Mouse (Mus musculus): Measurements from ENCODE around the gene Vmn1r195. TPM values are rescaled to one million over a fixed set of nuclear protein-coding genes. Genes with fewer than 3 reads are reported as not detected.
A peak's percentile ranks its signal among the peaks of the same experiment; 100 is the strongest.
"Not testable (repeated sequence)": the region's sequence is repeated elsewhere in the genome, so short reads cannot be mapped to it uniquely, and the experiment has no call there.

The Vmn1r195 gene
- not detected in 2 replicates for polyA plus RNA-seq (2015; fragmentation: Nextera tagmentation; extraction: Ambion mirVana)

DNA sequence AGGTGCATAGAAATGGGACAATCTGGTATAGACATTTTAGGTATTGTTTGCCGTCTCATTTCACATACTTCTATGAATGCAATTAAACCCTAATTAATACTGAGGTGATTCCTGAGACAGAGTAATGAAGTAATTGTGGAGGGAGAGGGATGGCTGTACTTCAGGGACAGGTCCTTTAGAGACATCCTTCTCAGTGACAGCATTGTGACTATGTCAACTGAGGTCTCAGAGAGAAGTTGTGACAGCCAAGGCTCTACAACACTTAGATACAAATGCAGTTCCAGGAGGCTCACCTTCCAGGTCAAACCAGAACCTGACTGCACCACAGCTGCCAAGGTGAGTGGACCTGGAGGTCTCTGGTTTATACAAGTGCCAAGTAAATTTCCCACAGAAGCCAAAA is at the start of gene Vmn1r195:
Gene Vmn1r195 (plus strand): TSS at position 301 of the 400 bp plus-strand sequence.
- H3K27me3 ChIP-seq; H3K27ac ChIP-seq; H3K36me3 ChIP-seq; H3K4me2 ChIP-seq (replicated peaks); H3K4me1 ChIP-seq (replicated peaks); ATAC-seq; H3K9me3 ChIP-seq; H3K4me3 ChIP-seq (replicated peaks); H3K9ac ChIP-seq (replicated peaks): not testable (repeated sequence)
- 93% methylated on average over 1 of the region's 1 CpGs for WGBS

DNA sequence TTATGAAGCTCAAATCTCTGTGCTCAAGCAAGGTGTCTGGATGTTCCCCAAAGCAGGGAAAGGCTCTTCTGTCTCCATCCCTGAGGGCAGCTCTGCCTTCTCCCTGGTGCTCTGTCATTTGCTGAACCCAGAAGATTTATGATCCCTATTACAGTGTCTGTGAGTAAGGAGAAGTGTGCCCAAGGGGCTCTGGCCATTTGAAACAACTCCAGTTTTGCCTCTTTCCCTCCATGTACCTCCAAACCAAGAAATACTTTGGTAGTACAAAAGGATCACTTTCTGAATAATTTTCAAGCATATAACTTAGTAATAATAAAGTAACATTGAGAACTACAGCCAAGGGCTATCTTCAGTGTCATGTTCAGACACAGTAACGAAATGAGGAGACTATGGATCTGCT is 47.3 kb upstream of the Vmn1r195 start, which contains the start of gene Vmn1r193:
Gene Vmn1r193 (minus strand): TSS at position 101 of the 400 bp plus-strand sequence.
- not testable (repeated sequence) for H3K27me3 ChIP-seq; H3K4me3 ChIP-seq (replicated peaks); H3K4me1 ChIP-seq (replicated peaks); H3K9me3 ChIP-seq; H3K27ac ChIP-seq; H3K4me2 ChIP-seq (replicated peaks); H3K9ac ChIP-seq (replicated peaks); H3K36me3 ChIP-seq; ATAC-seq
- 85% methylated on average over 1 of the region's 1 CpGs for WGBS

DNA sequence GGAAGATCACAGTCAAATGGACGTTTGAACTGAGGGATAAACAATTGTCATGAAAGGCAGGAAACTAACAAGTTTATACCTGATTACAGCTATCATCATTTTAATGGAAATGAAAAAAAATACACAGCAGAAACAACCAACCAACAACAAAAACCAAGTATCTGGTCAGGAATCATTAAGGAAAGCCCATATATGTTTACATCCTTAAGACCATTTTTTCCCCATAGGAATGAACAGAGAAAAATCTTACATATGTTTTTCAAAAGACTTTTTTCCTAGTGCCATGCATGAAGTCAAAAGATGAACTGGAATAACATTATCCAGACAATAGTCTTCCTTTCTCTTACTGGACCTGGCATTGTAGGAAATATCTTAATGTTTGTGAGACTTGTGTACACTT is 26.4 kb upstream of the Vmn1r195 start, which contains the start of gene Vmn1r194:
Gene Vmn1r194 (plus strand): TSS at position 301 of the 400 bp plus-strand sequence.
- H3K36me3 ChIP-seq, result no peaks in the 10 kb centered on the region
- H3K27ac ChIP-seq, result no peak within 1 kb of the TSS
- 67% methylated on average over 1 of the region's 1 CpGs for WGBS
- no peaks in the 10 kb centered on the region for H3K4me1 ChIP-seq (replicated peaks)
- H3K4me2 ChIP-seq (replicated peaks), result no peak within 1 kb of the TSS
- H3K9ac ChIP-seq (replicated peaks), result no peak within 1 kb of the TSS
- H3K9me3 ChIP-seq, result no peaks in the 10 kb centered on the region
- no peak within 1 kb of the TSS for H3K4me3 ChIP-seq (replicated peaks)
- H3K27me3 ChIP-seq, result no peaks in the 10 kb centered on the region
- ATAC-seq, result no peak

DNA sequence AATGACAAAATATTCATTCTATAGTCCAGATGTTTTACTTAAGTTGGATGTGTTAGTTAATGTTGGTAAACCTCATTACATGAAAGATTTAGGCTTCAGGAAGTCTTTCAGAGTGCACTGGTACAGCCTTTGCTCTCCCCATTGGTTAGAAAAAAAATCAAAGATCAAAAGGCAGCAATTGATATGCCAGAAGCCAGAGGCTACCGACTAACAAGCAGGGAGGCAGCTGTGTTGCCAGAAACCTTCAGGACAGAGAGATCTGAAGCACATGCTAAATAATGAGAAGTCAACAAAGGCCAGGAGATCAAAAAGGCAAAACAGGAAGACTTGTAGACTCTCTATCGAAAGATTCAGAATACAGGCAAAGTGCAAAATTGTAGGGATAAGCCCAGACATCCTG is 1.4 kb downstream of the Vmn1r195 start:
- 26% methylated on average over 2 of the region's 2 CpGs for whole genome bisulfite sequencing
- H3K27ac ChIP-seq, result no peak overlapping the region
- H3K27me3 ChIP-seq, result no peaks in the 10 kb centered on the region
- H3K4me1 ChIP-seq (replicated peaks), result peaks cover 8% of the 10 kb centered on the region; the same call in 1 of the 2 replicates
- H3K4me3 ChIP-seq (replicated peaks), result no peak overlapping the region
- H3K4me2 ChIP-seq (replicated peaks), result no peak overlapping the region
- H3K9ac ChIP-seq (replicated peaks), result no peak overlapping the region
- ATAC-seq, result peak; percentile 85
- H3K36me3 ChIP-seq, result no peaks in the 10 kb centered on the region
- H3K9me3 ChIP-seq, result no peaks in the 10 kb centered on the region

DNA sequence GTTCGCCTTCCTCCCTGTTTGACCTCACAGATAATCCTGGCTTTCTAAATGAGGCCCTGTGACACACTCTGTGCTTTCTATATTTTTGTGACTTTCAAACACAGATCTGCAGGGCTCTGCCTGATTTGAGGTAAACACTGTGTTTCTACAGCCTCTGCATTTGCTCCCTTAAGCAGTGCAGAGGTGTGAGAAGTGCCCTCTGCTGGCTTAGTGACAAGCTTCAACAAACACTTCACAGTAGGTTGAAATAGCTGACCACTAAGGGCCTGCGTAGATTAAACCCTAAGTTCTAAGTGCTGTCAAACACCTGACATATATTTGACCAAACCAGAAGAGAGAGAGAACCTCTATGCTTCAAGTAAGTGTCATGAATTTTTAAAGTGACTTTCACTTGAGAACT is 14.3 kb downstream of the Vmn1r195 start:
- no peak overlapping the region for H3K4me2 ChIP-seq (replicated peaks)
- no peaks in the 10 kb centered on the region for H3K4me1 ChIP-seq (replicated peaks)
- H3K9me3 ChIP-seq, result no peaks in the 10 kb centered on the region
- H3K27ac ChIP-seq, result no peak overlapping the region
- H3K27me3 ChIP-seq, result no peaks in the 10 kb centered on the region
- no peaks in the 10 kb centered on the region for H3K36me3 ChIP-seq
- H3K4me3 ChIP-seq (replicated peaks), result no peak overlapping the region
- WGBS, result 75% methylated on average over 2 of the region's 2 CpGs
- no peak for ATAC-seq
- H3K9ac ChIP-seq (replicated peaks), result no peak overlapping the region

DNA sequence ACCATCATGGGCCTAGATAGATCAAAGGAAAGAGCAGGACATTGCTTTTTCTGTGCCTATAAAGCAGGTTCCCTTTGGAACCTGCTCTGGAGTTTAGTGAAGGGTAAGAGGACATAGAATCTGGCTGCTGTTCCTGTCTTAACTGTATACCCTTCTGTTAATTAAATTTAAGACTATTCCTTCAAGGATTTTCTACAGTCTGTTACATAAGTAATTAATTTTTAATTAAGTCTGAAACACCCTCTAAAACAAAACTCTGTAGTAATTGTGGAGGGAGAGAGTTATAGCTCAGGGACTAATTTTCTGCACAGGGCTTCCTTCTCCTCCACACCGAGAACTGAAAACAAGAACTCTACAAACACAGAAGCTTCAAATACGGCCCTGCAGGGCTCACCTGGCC is 19.3 kb downstream of the Vmn1r195 start, which contains the start of gene Vmn1r196:
Gene Vmn1r196 (plus strand): TSS at position 301 of the 400 bp plus-strand sequence.
- Histone ChIP-seq H3K4me3 (replicated peaks) (no peak within 1 kb of the TSS), H3K27me3 (no peaks in the 10 kb centered on the region), H3K36me3 (no peaks in the 10 kb centered on the region), H3K27ac (no peak within 1 kb of the TSS), H3K4me1 (replicated peaks) (no peaks in the 10 kb centered on the region), H3K4me2 (replicated peaks) (no peak within 1 kb of the TSS), H3K9ac (replicated peaks) (no peak within 1 kb of the TSS), H3K9me3 (no peaks in the 10 kb centered on the region)
- 71% methylated on average over 2 of the region's 2 CpGs for WGBS
- no peak for ATAC-seq

DNA sequence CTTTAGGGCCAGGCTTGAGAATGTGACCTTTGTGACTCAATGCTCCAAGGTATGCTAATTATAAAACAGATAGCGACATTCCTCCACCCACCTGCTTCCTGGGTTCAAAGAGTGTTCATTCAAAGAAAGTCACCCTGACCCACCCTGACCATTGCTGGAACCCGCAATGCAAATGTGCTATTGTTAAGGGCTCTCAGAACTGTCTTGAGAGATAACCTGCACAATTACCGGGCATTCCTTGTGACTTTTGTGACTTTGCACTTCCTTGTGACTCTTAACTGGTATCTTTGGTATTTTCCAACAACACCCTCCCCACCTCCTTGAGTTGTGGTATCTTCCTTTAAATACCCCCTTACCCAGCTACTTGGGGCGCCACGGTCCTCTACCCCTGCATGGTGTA is 37.8 kb downstream of the Vmn1r195 start:
- not testable (repeated sequence) for H3K27ac ChIP-seq; H3K4me2 ChIP-seq (replicated peaks); H3K27me3 ChIP-seq; H3K9ac ChIP-seq (replicated peaks); H3K4me1 ChIP-seq (replicated peaks); H3K9me3 ChIP-seq; H3K4me3 ChIP-seq (replicated peaks); H3K36me3 ChIP-seq; ATAC-seq
- 95% methylated on average over 5 of the region's 5 CpGs for WGBS

DNA sequence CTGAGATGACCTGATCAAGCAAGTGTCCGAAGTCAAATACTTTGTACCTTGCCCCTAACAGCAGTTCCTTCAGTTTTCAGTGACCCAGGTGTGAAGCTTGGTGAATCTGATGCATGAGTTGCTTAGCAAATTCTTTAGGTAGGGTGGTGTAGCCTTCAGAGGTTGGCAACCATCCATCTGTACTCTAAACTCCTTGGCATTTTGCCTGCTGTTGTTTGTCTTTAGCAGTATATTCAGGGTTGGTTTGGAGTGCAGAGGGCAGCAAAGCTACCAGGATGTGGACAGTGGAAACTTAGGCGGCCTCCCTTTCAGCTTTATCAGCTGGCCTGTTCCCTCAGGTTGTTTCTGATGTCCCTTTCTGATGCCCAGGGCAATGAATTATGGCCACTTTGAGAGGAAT is 45.0 kb downstream of the Vmn1r195 start:
- Histone ChIP-seq H3K4me2 (replicated peaks) (no peak overlapping the region), H3K9ac (replicated peaks) (no peak overlapping the region), H3K4me1 (replicated peaks) (no peaks in the 10 kb centered on the region), H3K36me3 (no peaks in the 10 kb centered on the region), H3K9me3 (no peaks in the 10 kb centered on the region), H3K27me3 (no peaks in the 10 kb centered on the region), H3K27ac (no peak overlapping the region), H3K4me3 (replicated peaks) (no peak overlapping the region)
- WGBS, result 82% methylated on average over 2 of the region's 2 CpGs
- ATAC-seq, result no peak

DNA sequence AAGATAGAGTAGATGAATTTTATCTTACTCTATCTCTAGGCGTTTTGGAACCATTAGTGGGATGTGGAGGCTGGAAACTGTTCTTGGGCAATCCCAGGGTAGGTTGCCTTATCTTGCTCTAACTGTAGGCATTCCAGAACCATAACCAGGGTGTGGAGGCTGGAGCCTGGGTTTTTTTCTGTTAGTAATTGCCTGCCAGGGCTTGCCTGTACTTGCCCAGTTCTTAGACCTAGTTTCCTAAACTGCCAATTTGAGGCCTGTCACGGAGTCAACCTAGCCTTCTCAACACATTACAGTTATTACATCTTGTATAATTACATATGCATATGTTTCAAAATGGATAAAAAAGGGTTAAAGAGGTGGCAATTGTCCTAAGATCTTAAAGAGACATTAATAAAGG is 47.0 kb downstream of the Vmn1r195 start:
- no peak overlapping the region for H3K4me3 ChIP-seq (replicated peaks)
- ATAC-seq, result no peak
- no peak overlapping the region for H3K27ac ChIP-seq
- WGBS, result 80% methylated on average over 2 of the region's 2 CpGs
- no peaks in the 10 kb centered on the region for H3K27me3 ChIP-seq
- no peak overlapping the region for H3K9ac ChIP-seq (replicated peaks)
- no peaks in the 10 kb centered on the region for H3K9me3 ChIP-seq
- no peaks in the 10 kb centered on the region for H3K4me1 ChIP-seq (replicated peaks)
- no peak overlapping the region for H3K4me2 ChIP-seq (replicated peaks)
- no peaks in the 10 kb centered on the region for H3K36me3 ChIP-seq

DNA sequence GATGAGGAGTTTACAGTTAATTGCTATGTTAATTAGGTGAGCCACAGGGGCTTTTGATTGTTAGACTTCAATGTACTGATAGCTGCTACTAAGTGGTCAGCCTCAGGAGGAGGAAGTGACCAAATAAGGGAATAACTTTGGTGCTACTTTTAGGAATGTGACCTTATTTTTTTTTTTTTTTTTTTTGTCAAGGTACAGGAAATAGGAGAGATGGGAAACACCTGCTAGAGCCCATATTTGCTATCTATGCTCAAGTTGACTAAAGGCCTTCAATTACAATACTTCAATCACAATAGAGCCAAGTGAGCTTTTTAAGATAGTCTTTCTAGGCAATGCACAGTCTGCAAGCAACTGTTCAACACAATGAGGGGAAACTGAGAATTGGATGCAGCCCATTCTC is 49.8 kb downstream of the Vmn1r195 start:
- H3K9ac ChIP-seq (replicated peaks), result no peak overlapping the region
- no peak for ATAC-seq
- no peaks in the 10 kb centered on the region for H3K9me3 ChIP-seq
- no peak overlapping the region for H3K27ac ChIP-seq
- H3K4me2 ChIP-seq (replicated peaks), result no peak overlapping the region
- H3K4me3 ChIP-seq (replicated peaks), result no peak overlapping the region
- no peaks in the 10 kb centered on the region for H3K27me3 ChIP-seq
- no peaks in the 10 kb centered on the region for H3K36me3 ChIP-seq
- no peaks in the 10 kb centered on the region for H3K4me1 ChIP-seq (replicated peaks)

DNA sequence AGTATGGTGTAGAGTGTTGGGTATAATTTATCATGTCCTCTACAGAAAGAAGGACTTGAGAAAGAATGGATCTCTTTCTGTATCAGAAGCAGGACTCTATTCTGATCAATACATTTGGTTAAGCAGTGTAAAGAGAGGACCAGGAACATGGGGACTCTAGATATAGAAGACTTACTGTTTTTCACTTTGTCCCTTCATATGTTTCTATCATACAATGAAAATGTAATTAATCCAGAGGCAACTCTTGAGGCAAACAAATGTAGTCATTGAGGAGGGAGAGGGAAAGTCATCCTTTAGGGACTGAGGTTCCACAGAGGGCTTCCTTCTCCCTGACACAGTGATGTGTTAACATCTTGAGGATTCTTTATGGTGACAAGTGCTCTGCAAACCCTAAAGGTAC is 54.0 kb downstream of the Vmn1r195 start, which contains the start of gene Vmn1r197:
Gene Vmn1r197 (plus strand): TSS at position 301 of the 400 bp plus-strand sequence.
- Histone ChIP-seq H3K36me3 (no peaks in the 10 kb centered on the region), H3K4me2 (replicated peaks) (no peak within 1 kb of the TSS), H3K9me3 (no peaks in the 10 kb centered on the region), H3K27ac (no peak within 1 kb of the TSS), H3K9ac (replicated peaks) (no peak within 1 kb of the TSS), H3K27me3 (no peaks in the 10 kb centered on the region), H3K4me1 (replicated peaks) (no peaks in the 10 kb centered on the region), H3K4me3 (replicated peaks) (no peak within 1 kb of the TSS)
- no peak for ATAC-seq

All from midbrain, embryonic 13.5 days (tissue).